Mouse (Mus musculus): ENCODE results near the gene Smad1.
"Not testable (repeated sequence)": the region's sequence is repeated elsewhere in the genome, so short reads cannot be mapped to it uniquely, and the experiment has no call there.

Gene Smad1

DNA sequence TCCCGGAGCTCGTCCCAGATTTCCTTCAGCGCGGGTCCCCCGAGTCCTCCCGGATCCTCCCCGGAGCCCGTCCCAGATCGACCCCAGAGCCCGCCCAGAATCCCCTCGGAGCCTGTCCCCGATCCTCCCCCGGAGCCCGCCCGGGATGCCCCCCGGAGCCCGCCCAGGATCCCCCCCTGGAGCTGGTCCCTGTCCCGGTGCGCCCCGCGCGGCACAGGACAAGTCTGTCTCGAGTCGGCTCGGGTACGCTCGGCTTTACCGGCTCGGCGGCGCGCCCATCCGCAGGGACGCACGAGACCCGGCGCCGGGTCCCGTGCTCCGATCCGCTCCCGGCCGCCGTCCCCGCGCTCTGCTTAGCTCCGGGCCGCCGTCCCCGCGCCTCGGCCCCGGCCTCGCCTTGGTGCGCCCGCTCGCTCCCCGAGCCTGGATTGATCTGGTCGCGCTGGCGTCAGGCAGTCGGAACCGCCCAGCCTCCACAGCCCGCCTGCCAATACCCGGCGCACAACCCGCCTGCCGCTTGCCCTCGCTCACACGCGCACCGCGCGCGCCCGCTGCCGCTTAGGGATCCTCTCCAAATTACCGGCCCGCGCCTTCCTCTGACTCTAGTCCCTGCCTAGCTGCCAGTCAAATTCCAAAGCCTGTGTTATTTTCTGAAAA is at the start of gene Smad1:
Gene Smad1, minus strand, starts transcription at position 525 of the 657 bp plus-strand sequence.
- DNase-seq (ENCODE audit: low read depth, low spot score), result peak; percentile 76

DNA sequence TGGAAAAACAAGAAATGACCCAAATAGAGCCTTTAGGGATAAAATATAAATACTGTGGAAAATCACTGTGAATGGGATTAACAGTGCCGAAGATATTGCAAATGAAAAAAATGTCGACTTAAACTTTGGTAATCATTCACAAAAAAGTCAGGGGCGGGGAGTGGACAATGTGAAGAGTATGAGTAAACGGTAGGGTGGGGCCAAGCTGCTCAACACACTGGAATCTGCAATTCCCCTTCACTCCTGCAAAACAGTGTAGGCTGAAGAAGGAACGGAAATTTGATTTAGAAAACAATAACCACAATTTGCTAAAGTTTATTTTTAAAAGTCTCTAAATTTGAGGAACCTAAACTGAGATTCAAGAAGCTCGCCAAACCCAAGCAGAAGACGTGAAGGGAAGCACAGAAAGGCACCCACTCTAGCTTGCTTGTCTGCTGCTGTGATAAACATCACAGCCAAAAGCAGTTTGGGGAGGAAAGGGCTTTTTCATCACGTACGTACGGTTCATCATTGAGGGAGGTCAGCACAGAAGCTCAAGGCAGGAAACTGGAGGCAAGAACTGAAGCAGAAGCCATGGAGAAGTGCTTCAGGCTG is 48.0 kb upstream of the Smad1 start:
- DNase-seq (ENCODE audit: low read depth, low spot score), result no peak

GRCm38 (mm10) chr8:79443460-79444098 is 44.3 kb upstream of the Smad1 start:
- no peak for DNase-seq (ENCODE audit: low read depth, low spot score)

GRCm38 (mm10) chr8:79433953-79434500 is 34.7 kb upstream of the Smad1 start:
- no peak for DNase-seq (ENCODE audit: low read depth, low spot score)

DNA sequence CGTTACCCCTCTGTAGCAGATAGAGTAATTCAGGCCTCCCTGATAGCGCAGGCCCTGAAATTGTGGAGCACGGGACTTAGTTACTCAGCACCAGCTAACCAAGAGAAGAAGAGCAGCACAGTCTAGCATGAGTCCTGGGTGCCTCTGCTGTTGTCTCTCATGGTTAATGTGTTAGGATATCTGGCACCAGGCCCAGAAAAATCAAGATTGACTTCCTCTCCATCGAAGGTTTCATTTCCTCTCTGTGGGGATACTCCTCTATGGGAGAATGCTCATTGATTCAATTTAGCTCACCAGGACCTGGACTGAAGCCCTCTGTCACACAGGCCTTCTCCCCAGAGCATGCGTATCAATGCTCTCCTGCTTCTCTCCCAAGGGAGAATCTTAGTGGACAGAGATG is 15.6 kb upstream of the Smad1 start:
- no peak for DNase-seq (ENCODE audit: low read depth, low spot score)

- no peak for DNase-seq (ENCODE audit: low read depth, low spot score)
These were observed 11.2 kb upstream of the Smad1 start for GRCm38 (mm10) chr8:79410501-79410900.

GRCm38 (mm10) chr8:79407356-79407755 is 8.0 kb upstream of the Smad1 start:
- DNase-seq (ENCODE audit: low read depth, low spot score), result not testable (repeated sequence)

- DNase-seq (ENCODE audit: low read depth, low spot score), result no peak
These were observed 5.7 kb upstream of the Smad1 start for GRCm38 (mm10) chr8:79404895-79405557.

- DNase-seq (ENCODE audit: low read depth, low spot score), result no peak
These were observed 1.4 kb upstream of the Smad1 start for GRCm38 (mm10) chr8:79400671-79401070.

DNA sequence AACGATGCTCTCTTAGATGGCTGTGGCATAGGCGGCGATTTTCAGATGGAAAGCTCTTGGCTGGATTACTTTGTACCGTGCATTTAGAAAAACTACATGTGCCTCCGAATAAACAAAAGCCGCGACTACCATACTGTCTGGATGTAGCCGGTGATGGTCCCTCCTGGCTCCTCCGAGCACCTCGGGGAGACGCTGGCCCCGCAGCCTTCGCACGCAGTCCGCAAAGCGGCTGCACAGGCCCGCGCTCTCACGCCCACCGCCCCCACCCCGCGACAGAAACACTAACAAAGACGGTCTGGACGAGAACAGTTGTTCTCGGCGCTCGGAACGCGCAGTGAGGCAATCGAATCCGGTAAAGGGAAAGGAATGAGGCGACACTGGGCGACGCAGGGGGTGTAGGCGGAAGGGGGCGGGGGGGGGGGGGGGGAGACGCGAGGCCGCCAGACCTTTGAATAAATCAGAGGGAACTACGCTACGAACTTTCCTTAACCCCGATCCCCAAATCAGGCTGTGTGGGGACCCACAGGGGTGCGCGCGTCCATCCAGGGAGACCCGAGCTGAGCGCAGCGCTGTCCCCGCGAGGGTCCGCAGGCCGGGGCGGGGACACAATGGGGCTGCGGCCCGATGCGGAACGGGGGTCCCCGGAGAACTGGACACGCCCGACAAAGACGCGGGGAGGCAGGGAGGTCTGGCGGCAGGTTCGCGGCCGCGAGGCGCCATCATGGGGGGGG is 902 bp downstream of the Smad1 start:
- DNase-seq (ENCODE audit: low read depth, low spot score), result no peak

DNA sequence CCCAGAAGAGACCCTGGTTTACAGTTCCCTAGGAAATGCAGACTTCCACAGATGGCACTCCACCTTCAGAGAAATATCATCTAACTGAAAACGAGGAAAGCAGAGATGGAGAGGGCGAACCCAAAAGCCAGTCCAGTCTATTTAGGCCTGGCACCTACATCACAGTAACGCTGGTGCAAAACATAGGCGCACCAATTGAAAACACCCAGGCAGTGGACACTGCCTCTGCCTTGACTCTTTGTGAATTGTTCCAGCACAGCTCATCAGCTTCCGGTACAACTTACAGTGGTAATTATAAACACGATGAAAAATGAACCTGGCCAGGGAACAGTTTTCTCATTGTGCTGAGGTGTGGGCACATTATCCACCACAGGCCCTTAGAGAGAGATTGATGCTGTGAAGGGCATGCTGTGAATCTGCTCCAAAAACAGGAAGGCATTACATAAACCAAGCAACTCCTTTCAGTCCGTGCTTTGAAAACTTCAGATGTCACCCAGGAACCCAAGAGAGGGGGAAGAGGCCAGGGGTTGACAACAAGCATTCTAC is 1.5 kb downstream of the Smad1 start:
- no peak for DNase-seq (ENCODE audit: low read depth, low spot score)

DNA sequence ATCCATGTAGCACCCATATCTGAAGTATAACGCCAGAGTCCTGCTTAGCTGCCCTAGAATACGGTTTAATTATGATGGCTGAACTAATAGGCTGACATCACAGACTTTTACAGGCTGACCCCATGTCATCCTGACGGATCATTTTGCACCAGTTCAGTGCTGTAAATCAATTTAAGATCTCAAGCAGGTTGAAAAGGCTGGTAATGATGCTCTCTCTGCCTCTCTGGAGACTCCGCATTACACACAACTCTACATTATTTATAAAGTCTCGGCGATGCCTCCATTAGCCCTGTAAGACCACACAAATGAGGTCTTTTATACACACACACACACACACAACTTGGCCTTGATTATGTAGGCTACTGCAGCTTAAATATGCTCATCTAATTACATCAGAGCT is 2.4 kb downstream of the Smad1 start:
- no peak for DNase-seq (ENCODE audit: low read depth, low spot score)

DNA sequence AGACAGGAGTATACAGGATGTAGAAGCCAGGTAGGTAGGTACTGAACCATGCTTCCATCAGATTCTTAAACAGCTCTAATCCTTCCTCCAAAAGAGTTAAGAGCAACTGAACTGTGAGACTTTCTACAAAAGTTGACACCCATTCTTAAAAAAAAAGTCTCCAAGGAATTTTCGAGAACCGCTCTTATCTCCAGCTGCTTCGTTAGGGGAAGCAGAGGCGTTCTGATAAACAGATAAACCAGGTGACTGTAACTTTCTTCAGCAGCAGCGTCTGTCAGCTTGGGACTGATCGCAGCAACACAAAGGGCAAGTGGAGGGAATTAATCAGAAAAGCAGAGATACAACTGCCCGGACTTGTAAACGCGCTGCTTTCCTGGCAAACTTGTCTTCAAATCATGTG is 5.3 kb downstream of the Smad1 start:
- DNase-seq (ENCODE audit: low read depth, low spot score), result no peak

GRCm38 (mm10) chr8:79393215-79393614 is 6.1 kb downstream of the Smad1 start:
- no peak for DNase-seq (ENCODE audit: low read depth, low spot score)

GRCm38 (mm10) chr8:79392649-79393048 is 6.7 kb downstream of the Smad1 start:
- DNase-seq (ENCODE audit: low read depth, low spot score), result no peak

- no peak for DNase-seq (ENCODE audit: low read depth, low spot score)
These were observed 7.9 kb downstream of the Smad1 start for GRCm38 (mm10) chr8:79391454-79391853.

DNA sequence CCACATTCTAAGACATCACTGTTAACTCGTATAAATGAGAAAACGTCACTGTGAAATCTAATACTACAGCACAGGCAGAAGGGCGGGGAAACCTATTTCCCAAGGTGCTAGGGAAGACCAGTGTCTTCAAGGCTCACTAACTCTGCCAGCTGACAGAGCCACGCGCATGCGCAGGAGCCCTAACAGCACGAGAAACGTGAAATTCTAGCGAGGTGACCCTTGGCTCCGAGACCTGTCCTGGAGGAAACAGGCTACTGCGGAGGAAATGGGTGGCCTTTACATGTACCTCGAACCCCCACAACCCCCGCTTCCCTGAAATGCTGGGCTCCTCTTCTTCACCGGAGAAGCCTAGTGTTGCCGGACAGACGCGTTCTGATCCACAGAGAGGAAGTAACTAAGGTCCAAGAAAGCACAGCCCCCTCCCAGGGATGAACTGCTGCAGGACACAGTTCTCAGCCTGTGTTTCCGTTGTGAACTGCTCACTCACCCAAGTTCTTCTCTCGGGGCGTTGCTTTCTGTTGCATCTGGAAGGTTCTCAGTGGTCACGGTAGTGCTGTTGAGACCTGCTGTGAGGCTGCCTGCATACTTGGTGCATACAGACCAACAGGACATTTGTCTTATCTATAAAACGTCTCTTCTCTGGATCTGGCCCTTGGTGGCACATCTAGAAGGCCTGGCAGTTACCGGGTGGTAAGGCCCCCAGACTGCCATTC is 10.1 kb downstream of the Smad1 start:
- no peak for DNase-seq (ENCODE audit: low read depth, low spot score)

DNA sequence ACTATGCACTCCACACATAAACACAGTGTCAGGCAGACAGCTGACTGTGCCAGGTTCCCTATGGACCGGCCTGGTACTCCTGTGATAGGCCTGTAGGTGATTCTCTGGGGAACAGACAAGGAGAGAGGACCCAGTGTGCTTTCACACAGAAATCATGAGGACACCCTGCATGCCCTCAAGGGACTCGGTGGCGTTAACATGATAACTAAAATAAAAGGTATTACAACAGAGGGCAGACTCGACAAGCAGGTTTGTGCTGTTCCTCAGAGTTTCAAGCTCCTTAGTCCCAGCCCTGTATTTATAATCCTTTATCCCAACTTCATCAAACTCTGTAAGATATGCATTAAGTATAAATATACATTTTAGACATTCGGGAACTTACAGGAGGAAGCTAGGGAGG is 12.5 kb downstream of the Smad1 start:
- DNase-seq (ENCODE audit: low read depth, low spot score), result no peak

GRCm38 (mm10) chr8:79386358-79386757 is 13.0 kb downstream of the Smad1 start:
- DNase-seq (ENCODE audit: low read depth, low spot score), result no peak
